Comparison of ENCODE assay signal across 10 mouse cellular contexts in the genomic region with DNA sequence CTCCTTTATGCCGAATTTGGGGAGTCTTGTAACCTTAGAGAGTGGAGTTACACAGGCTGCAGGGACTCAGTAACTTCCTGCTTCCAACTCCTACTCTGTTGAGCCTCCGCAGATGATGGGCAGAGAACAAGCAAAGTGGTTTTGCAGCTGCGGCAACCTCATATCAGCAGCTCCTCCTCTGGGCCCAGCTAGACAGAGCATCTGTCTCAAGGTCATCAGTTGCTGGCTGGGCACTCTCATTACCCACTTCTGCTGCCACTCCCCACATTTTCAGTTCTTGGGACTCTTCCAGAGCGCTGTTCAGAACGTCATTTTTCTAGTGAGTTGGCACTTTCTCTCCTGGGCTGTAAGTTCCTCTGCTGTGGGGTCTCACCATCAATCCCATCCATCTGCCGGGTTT. TPM values are rescaled to one million over a fixed set of nuclear protein-coding genes. Genes with fewer than 3 reads are reported as not detected.
DNase-seq lines count a peak whose midpoint lies in the region; ATAC-seq and TF ChIP-seq lines count a peak whose summit lies in the region.
"Had no signal": no experiment of that assay in that cellular context is flagged by ENCODE, and none has a peak within 500 bp of the region (broad histone marks: within the 10 kb centered on the region; RNA-seq: fewer than 3 reads in every experiment).

No protein-coding gene starts in this region.

- no peak for TF ChIP-seq POLR2A in cerebellum, adult 2 months (IDR thresholded peaks at IDR 0.05; ENCODE audit: borderline replicate concordance, insufficient read depth, low read length)

- no peaks in the 10 kb centered on the region for H3K27me3 ChIP-seq in hindbrain, embryonic 13.5 days
- no peaks in the 10 kb centered on the region for H3K27me3 ChIP-seq in hindbrain, embryonic 10.5 days (ENCODE audit: insufficient read depth, poor library complexity, severe bottlenecking)
- peaks cover 2% of the 10 kb centered on the region for H3K27me3 ChIP-seq in megakaryocyte, embryonic 14.5 days (replicated peaks)
- H3K27me3 ChIP-seq in cerebellum, adult 2 months (ENCODE audit: control insufficient read depth, insufficient read depth, low read length) = no peaks in the 10 kb centered on the region
- H3K27me3 ChIP-seq: neural tube, embryonic 13.5 days had no signal

- no peak overlapping the region for H3K27ac ChIP-seq in hindbrain, embryonic 13.5 days
- no peak overlapping the region for H3K27ac ChIP-seq in hindbrain, embryonic 10.5 days
- H3K27ac ChIP-seq in cerebellum, adult 2 months (ENCODE audit: insufficient read depth, low read length) = no peak overlapping the region
- H3K27ac ChIP-seq: neural tube, embryonic 13.5 days had no signal

- intact Hi-C loops in heart, postnatal 10 days (cut with DNase I) = no loop called here

- no peaks in the 10 kb centered on the region for H3K9me3 ChIP-seq in hindbrain, embryonic 13.5 days
- no peaks in the 10 kb centered on the region for H3K9me3 ChIP-seq in hindbrain, embryonic 10.5 days
- no peaks in the 10 kb centered on the region for H3K9me3 ChIP-seq in megakaryocyte, embryonic 14.5 days
- H3K9me3 ChIP-seq: neural tube, embryonic 13.5 days had no signal

- H3K4me2 ChIP-seq in hindbrain, embryonic 13.5 days = no peak overlapping the region
- H3K4me2 ChIP-seq: neural tube, embryonic 13.5 days had no signal

- no peak overlapping the region for H3K9ac ChIP-seq in hindbrain, embryonic 13.5 days
- H3K9ac ChIP-seq: neural tube, embryonic 13.5 days had no signal

- ATAC-seq in hindbrain, embryonic 13.5 days (ENCODE audit: low FRiP score) = peak; percentile 51
- ATAC-seq in common myeloid progenitor, adult 5-6 weeks (replicated peaks; ENCODE audit: low read depth, poor library complexity, severe bottlenecking) = peak; percentile 83

- no peaks in the 10 kb centered on the region for H3K36me3 ChIP-seq in hindbrain, embryonic 13.5 days
- H3K36me3 ChIP-seq in hindbrain, embryonic 10.5 days = no peaks in the 10 kb centered on the region
- H3K36me3 ChIP-seq in megakaryocyte, embryonic 14.5 days (replicated peaks; ENCODE audit: low read length) = no peaks in the 10 kb centered on the region
- H3K36me3 ChIP-seq: neural tube, embryonic 13.5 days had no signal

- H3K4me3 ChIP-seq in hindbrain, embryonic 13.5 days = no peak overlapping the region
- H3K4me3 ChIP-seq in hindbrain, embryonic 10.5 days = no peak overlapping the region
- H3K4me3 ChIP-seq in megakaryocyte, embryonic 14.5 days (replicated peaks) = peak overlapping the region; percentile 71
- no peak overlapping the region for H3K4me3 ChIP-seq in cerebellum, adult 2 months (replicated peaks; ENCODE audit: insufficient read depth, low read depth, low read length)
- H3K4me3 ChIP-seq: neural tube, embryonic 13.5 days had no signal

- WGBS in hindbrain, embryonic 13.5 days = 60% methylated on average over 6 of the region's 6 CpGs
- WGBS in hindbrain, embryonic 10.5 days = 77% methylated on average over 6 of the region's 6 CpGs
- WGBS in cerebellum, adult 2 months = 37% methylated on average over 6 of the region's 6 CpGs

- peaks cover 31% of the 10 kb centered on the region for H3K4me1 ChIP-seq in hindbrain, embryonic 13.5 days (replicated peaks)
- peaks cover 25% of the 10 kb centered on the region for H3K4me1 ChIP-seq in hindbrain, embryonic 10.5 days (replicated peaks)
- H3K4me1 ChIP-seq in megakaryocyte, embryonic 14.5 days = peaks cover 44% of the 10 kb centered on the region
- no peaks in the 10 kb centered on the region for H3K4me1 ChIP-seq in cerebellum, adult 2 months (ENCODE audit: control insufficient read depth, insufficient read depth, low read length)

- no peak for TF ChIP-seq CTCF in cerebellum, adult 2 months (IDR thresholded peaks at IDR 0.05; ENCODE audit: borderline replicate concordance, insufficient read depth, low read depth, low read length)

- no peak for DNase-seq in hindbrain, embryonic 10.5 days (ENCODE audit: low spot score)
- peak; percentile 36 to 48 for DNase-seq in heart, postnatal 10 days
- DNase-seq in layer of hippocampus, postnatal 14 days (ENCODE audit: low spot score in 2 of 2) = no peak
- no peak for DNase-seq in cerebellum, adult 2 months
- no peak for DNase-seq in spleen, postnatal 10 days (ENCODE audit: low spot score in 2 of 2)
- DNase-seq: cerebellum, adult 11-12 months had no signal

RNA-seq across cellular contexts. Expression of gene Adgra3, which starts 24.6 kb away (rescaled TPM):
- polyA plus RNA-seq in hindbrain, embryonic 13.5 days (2015; fragmentation: Nextera tagmentation; extraction: Ambion mirVana) = 17.7 and 19.6 TPM in 2 replicates
- 34.2 and 38.7 TPM in 2 replicates for polyA plus RNA-seq in hindbrain, embryonic 10.5 days (2016; fragmentation: Nextera tagmentation; extraction: Ambion mirVana)
- total RNA-seq in common myeloid progenitor, adult 5-6 weeks (2017) = 9.1 and 9.8 TPM in 2 replicates
- 10 to 100 TPM; 29.4 to 39.1 TPM for total RNA-seq in heart, postnatal 10 days (2021)
- 0.18 and 0.96 TPM in 2 replicates for polyA plus RNA-seq in megakaryocyte, embryonic 14.5 days (2012; ENCODE audit: insufficient read depth, low replicate concordance)
- total RNA-seq in layer of hippocampus, postnatal 14 days (2021) = 10 to 100 TPM; 31.5 to 31.7 TPM
- polyA plus RNA-seq in cerebellum, adult 2 months (2012; rRNA removed) = 10.6 and 11.4 TPM in 2 replicates

Comparison
In these comparisons a context has a peak if more than half of its experiments do, and no peak if none do; other contexts are left out.
1. DNase-seq: peak in heart, postnatal 10 days (2 of 2); none in hindbrain, embryonic 10.5 days (single experiment), layer of hippocampus, postnatal 14 days (0 of 2), cerebellum, adult 2 months (0 of 2) and spleen, postnatal 10 days (0 of 2).